Mouse (Mus musculus): Measurements from ENCODE around the gene Zfp568. TPM values are rescaled to one million over a fixed set of nuclear protein-coding genes. Genes with fewer than 3 reads are reported as not detected.

Zfp568 gene
- polyA plus RNA-seq, 1 experiment from 2014 or later: 30.4 TPM

DNA sequence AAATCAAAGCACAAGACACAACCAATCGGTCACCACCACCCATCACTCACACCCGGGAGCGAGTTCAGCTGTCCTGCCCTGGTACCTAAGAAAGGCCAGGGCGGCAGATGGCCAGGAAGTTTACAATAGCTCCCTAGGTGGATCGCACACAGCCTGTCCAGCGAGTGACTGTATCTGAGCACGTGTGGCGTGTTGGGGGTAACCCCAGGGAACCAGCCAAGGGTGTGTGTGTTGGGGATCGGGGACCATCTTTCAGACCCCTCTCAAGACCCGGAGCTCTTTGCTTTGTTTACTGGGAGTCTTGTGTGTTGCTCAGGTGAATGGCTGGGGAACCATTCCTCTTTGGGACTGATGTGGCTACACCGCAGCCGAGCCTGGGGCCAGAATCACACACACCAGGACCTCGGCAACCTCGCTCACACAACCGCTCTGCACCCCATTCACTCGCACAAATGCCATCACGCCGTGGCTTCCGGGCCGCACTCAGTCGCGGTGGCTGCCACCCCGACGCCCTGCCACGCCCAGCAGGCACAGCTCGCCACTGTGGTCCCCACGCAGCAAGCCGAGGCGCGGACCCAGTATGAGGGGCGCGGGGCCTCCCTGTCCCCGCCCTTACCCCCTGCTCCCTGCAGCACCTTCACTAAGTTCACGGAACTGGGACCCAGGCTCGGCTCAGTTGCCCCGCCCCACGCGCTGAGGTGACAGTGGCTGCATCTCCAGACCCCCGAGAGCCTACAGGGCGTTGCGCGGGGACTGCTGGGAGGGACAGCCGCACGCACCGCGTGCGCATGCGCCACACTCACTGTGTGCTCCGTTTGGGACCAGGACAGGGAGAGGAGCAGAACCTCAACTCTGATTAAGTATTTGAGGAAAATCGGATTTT, 88.6 kb downstream of the Zfp568 start, which contains the start of gene Zfp82:
TSS of gene Zfp82 (minus strand) at position 755 of the 883 bp plus-strand sequence.
- H3K27me3 ChIP-seq (replicated peaks; ENCODE audit: low read depth, poor library complexity, severe bottlenecking): no peaks in the 10 kb centered on the region
- peaks cover 9% of the 10 kb centered on the region for H3K4me1 ChIP-seq
- 1% methylated on average over 50 of the region's 50 CpGs for WGBS
- peak within 1 kb of the TSS; percentile 92 for H3K4me3 ChIP-seq
- peaks cover 56% of the 10 kb centered on the region for H3K36me3 ChIP-seq (replicated peaks)
- DNase-seq (ENCODE audit: low spot score): peak; percentile 90
- peak within 1 kb of the TSS; percentile 90 for H3K27ac ChIP-seq (replicated peaks)
- H3K9me3 ChIP-seq: no peaks in the 10 kb centered on the region

Other genes with a start within 250 kb of the Zfp568 start
- gene Zfp84, start 215.4 kb upstream of the Zfp568 start, polyA plus RNA-seq (2016; fragmentation: Nextera tagmentation; extraction: Ambion mirVana): 12.4 and 12.6 TPM in 2 replicates
- 6.3 and 7.0 TPM in 2 replicates for gene Zfp30, start 200.0 kb upstream of the Zfp568 start, polyA plus RNA-seq (2016; fragmentation: Nextera tagmentation; extraction: Ambion mirVana)
- 15.9 and 16.4 TPM in 2 replicates for gene Zfp790, start 167.8 kb upstream of the Zfp568 start, polyA plus RNA-seq (2016; fragmentation: Nextera tagmentation; extraction: Ambion mirVana)
- 10.1 and 10.7 TPM in 2 replicates for gene Zfp940, start 130.3 kb upstream of the Zfp568 start, polyA plus RNA-seq (2016; fragmentation: Nextera tagmentation; extraction: Ambion mirVana)
- gene Zfp420, start 124.0 kb upstream of the Zfp568 start, polyA plus RNA-seq (2016; fragmentation: Nextera tagmentation; extraction: Ambion mirVana): 8.1 and 8.6 TPM in 2 replicates
- gene Zfp27, start 77.4 kb upstream of the Zfp568 start, polyA plus RNA-seq (2016; fragmentation: Nextera tagmentation; extraction: Ambion mirVana): 9.5 and 10.0 TPM in 2 replicates
- 4.6 and 6.3 TPM in 2 replicates for gene Zfp383, start 75.7 kb upstream of the Zfp568 start, polyA plus RNA-seq (2016; fragmentation: Nextera tagmentation; extraction: Ambion mirVana)
- gene Zfp74, start 29.9 kb upstream of the Zfp568 start, polyA plus RNA-seq (2016; fragmentation: Nextera tagmentation; extraction: Ambion mirVana): 13.9 and 14.7 TPM in 2 replicates
- gene Zfp14, start 67.4 kb downstream of the Zfp568 start, polyA plus RNA-seq (2016; fragmentation: Nextera tagmentation; extraction: Ambion mirVana): 3.4 and 4.5 TPM in 2 replicates
- 5.6 and 6.4 TPM in 2 replicates for gene Zfp82, start 88.9 kb downstream of the Zfp568 start, polyA plus RNA-seq (2016; fragmentation: Nextera tagmentation; extraction: Ambion mirVana)
- 1.6 and 4.8 TPM in 2 replicates for gene Gm26920, start 106.5 kb downstream of the Zfp568 start, polyA plus RNA-seq (2016; fragmentation: Nextera tagmentation; extraction: Ambion mirVana)
- 20.0 and 21.0 TPM in 2 replicates for gene Zfp566, start 106.6 kb downstream of the Zfp568 start, polyA plus RNA-seq (2016; fragmentation: Nextera tagmentation; extraction: Ambion mirVana)
- gene Zfp260, start 110.8 kb downstream of the Zfp568 start, polyA plus RNA-seq (2016; fragmentation: Nextera tagmentation; extraction: Ambion mirVana): 119 and 127 TPM in 2 replicates
- gene Zfp382, start 138.0 kb downstream of the Zfp568 start, polyA plus RNA-seq (2016; fragmentation: Nextera tagmentation; extraction: Ambion mirVana): 9.7 and 11.4 TPM in 2 replicates
- 19.9 and 20.1 TPM in 2 replicates for gene Zfp146, start 185.8 kb downstream of the Zfp568 start, polyA plus RNA-seq (2016; fragmentation: Nextera tagmentation; extraction: Ambion mirVana)
- 2.5 and 4.2 TPM in 2 replicates for gene Cox7a1, start 200.2 kb downstream of the Zfp568 start, polyA plus RNA-seq (2016; fragmentation: Nextera tagmentation; extraction: Ambion mirVana)
- gene Capns1, start 214.9 kb downstream of the Zfp568 start, polyA plus RNA-seq (2016; fragmentation: Nextera tagmentation; extraction: Ambion mirVana): 54.8 and 61.9 TPM in 2 replicates
- gene Polr2i, start 248.0 kb downstream of the Zfp568 start, polyA plus RNA-seq (2016; fragmentation: Nextera tagmentation; extraction: Ambion mirVana): 174 and 177 TPM in 2 replicates
- 270 and 275 TPM in 2 replicates for gene Tbcb, start 248.3 kb downstream of the Zfp568 start, polyA plus RNA-seq (2016; fragmentation: Nextera tagmentation; extraction: Ambion mirVana)